Mouse (Mus musculus): ENCODE results near the gene Ccdc114.
"Not testable (repeated sequence)": the region's sequence is repeated elsewhere in the genome, so short reads cannot be mapped to it uniquely, and the experiment has no call there.

The Ccdc114 gene

DNA sequence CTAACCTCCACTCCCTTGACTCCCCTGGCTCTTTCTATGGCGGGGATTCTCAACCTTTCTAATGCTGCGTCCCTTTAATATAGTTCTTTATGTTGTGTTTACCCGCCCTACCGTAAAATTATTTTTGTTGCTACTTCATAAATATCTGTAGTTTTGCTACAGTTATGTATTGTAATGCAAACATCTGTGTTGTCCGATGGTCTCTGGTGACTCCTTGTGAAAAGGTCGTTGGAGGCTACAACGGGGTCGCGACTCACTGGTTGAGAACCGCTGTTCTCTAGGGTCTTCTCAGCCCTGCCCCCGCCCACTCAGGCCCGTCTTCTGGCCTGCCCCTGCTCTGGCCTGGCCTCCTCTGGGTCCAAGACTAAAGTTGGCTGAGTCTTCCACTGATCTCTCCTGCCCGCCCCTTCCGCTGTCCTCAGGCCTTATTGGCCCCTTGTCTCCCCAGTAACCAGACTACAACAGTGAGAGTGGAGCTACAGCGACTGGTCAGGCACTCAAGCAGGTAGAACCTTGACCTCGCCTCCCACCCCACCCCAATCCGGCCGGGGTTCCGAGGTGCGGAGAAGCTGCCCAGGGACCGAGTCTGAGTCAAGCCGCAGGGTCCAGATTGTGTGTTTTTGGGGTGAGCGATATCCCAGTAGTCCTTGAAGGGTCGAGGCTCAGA is at the start of gene Ccdc114:
Gene Ccdc114 (plus strand): TSS at position 311 of the 667 bp plus-strand sequence.
- peak; percentile 91 for DNase-seq

DNA sequence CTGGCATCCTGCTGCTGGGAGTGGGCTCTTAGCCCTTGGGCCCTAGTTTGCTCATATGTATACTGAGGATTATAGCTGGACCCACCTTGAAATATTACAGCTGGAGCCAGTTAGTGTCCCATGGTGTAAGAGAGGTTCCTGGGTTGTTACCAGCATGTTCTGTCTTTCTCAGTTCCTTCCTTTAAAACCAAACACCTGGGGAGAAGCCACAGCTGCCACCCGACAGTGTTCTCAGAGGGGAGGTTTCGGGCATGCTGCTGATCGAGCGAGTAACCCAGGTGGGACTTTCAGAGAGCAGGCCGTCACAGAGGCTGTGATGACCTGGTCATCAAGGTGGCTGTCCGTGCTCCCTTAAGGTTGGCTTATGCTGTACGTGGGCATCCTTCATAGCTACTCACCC is 47.0 kb upstream of the Ccdc114 start:
- no peak for DNase-seq

DNA sequence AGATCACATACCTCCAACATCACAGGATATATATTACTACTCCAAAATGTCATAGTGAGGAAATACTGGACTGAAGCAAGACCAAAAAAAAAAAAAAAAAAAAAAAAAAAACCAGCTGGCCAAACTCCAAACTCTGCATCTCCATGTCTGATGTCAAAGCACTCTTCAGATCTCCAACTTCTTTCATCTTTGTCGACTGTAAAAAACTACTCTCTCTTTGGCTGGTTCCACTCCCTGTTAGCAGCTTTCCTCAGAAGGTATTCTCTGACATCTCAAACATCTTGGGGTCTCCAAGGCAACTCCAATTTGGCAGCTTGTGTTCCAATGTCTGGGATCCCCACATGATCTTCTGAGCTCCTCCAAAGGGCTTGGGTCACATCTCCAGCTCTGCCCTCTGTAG is 45.6 kb upstream of the Ccdc114 start, which contains the start of gene Grin2d:
Gene Grin2d (minus strand): TSS at position 101 of the 400 bp plus-strand sequence.
- DNase-seq: not testable (repeated sequence)

DNA sequence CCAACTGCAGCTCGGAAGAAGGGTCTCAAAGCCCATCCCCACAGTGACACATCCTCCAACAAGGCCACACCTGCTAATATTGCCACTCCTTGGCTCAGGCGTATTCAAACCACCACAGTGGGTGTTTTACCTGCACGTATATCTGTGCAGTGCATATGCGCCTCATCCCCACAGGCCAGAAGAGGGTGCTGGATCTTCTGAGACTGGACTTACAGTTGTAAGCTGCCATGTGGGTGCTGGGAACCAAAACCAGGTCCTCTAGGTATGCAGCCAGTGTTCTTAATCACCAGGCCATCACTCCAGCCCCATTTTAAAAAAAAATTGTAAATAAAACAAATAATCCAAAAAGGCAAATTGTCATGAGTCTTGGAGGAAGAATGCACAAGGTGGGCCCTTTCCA is 43.3 kb upstream of the Ccdc114 start:
- DNase-seq: no peak

DNA sequence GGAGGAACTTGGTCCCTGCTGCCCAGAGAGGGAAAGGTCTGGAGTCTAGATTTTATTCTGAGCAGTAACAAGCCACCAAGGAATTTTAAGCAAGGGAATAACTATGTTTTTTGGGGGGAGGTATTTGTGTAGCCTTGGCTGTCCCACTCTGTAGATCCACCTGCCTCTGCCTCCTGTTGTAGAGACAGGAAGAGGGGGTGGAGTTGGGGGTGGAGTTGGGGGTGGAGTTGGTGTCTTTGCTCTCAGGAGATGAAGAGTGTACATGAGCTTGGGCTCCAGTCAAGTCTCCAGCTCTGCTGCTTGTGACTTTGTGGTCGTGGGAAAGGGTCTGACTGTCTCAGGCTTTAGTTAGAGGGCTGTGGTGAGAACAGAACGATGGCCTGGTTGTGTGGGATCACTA is 42.9 kb upstream of the Ccdc114 start:
- no peak for DNase-seq

DNA sequence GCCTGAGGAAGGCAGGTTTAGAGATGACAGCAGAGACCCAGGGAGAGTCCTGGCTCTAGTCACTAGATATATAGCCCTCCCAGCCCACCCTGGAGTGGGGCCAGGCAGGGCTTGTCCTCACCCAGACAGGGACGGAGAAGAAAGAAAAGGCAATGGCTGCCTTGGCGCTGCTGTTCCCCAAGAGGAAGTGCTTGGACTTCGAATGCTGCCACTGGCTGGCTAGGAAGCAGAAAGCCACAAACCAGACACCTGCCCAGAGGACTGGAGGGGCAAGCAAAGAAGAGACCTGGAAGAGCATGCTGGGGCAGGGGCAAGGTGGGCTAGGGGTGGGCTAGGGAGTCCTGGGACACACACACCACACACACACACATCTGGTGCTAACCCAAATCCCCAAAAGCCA is 36.6 kb upstream of the Ccdc114 start:
- DNase-seq: no peak

DNA sequence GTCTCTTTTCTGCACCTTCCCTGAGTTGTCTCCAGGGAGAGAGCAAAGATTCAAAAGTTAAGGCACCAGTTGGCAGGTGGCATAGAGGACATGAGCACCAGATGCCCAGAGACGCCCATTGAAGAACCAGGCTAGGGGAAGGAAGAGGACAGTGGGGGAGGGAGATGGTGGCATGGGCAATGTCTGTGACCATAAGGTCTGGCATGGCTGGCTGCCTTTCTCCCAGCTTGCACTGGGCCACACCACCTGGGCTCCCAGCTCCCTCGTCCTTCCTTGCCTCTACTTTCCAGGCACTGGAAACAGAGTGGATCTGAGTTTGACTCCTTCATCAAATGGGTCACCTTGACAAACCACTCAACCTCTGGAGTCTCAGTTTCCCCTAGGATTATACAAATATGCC is 31.2 kb upstream of the Ccdc114 start:
- no peak for DNase-seq

DNA sequence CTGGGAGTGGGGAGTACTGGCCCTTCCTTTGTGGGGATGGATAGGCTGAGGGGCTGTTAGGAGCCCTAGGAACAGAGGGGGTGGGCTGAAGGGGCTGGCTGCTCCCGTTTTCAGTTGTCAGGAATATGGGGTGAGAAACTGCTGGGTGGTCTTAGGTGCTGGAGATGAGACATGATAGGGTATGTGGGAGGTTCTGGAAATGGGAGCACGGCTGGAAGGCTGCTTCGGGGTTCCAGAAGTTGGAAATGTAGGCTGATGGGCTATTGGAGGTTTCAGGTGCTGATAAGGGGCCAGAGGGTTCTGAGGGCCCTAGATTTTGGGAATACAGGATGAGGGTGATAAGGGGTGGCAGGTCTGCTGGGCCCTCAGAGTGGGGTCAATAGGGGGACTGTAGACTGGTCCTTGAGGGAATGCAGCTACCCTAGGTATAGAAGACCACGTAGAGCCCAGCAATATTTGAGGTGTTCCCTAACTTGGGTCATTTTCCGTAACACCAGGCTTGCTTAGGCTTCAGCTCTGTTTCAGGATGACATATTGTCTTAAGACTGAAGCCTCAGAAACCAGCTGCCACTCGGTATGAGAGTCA is 27.8 kb upstream of the Ccdc114 start:
- DNase-seq: no peak

DNA sequence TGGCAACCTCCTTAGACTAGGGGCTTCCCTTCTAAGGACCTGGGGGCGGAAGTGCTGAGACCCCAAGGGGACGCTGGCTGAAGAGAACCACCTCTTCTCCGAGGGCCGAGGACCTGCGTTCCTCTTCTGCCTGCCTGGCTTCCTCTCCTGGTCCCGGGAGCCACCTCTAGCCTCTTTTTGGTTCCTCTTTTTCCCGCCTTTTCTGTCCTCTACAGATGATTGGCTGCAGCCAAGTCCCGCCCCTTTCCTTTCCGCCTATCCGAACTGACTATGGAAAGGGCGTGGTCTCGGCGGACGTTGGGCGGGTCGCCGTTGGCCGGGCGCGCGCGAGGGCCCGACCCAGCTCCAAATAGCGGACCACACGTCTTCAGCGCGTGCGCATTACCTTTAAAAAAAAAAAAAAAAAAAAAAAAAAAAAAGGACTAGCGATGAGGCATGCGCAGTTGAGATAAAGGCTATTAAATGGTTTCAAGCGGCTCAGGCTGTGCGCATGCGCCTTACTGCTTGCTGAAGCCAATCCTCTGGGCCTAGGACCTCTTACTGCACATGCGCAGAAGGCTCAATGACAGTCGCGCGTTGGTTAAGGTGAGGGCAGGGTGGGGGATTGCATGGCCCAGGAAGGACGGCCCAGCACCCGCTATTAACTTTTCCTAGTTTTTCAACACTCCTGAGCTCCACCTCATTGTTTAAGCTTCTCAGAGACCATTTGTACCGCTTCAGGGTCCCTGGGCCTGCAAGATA is 27.2 kb upstream of the Ccdc114 start, which contains the start of the genes Syngr4 and Tmem143:
Gene Syngr4 (minus strand): TSS at position 198 of the 741 bp plus-strand sequence.
Gene Tmem143 (plus strand): TSS at position 425 of the 741 bp plus-strand sequence.
- peak; percentile 98 for DNase-seq

DNA sequence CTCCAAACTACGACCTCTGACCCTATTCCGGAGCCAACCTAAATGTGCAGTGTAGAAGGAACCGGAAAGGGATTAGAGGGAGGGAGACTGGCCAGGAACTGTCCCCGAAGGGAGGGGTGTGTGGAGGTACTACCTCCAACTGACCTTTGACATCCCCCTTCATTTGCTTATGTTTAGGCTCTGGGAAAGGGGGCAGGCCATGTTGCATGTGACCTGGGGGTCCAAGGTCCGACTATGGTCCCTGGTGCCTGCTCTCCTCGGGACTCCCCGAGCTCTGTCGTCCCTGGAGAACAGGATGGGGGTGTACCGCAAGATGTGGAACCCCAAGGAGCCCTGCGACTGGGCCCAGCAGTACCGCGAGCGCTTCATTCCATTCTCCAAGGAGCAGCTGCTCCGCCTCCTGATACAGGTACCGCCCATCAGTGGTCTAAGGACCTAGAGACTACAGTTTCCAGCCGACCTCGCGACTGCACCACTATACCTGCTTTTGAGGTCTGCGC is 26.6 kb upstream of the Ccdc114 start:
- DNase-seq: peak; percentile 92

DNA sequence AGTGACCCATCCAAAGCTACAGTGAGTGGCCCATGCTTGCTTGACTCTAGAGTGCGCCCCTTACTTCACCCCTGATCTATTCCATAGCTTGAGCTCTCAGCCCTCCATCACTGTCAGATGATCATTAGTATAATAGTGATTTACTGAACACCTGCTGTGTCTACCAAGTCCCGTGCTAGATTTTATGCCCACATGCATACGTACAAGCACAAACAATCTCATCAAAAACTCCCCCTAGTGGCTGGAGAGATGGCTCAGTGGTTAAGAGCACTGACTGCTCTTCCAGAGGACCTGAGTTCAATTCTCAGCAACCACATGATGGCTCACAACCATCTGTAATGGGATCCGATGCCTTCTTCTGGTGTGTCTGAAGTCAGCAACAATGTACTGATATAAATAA is 25.7 kb upstream of the Ccdc114 start:
- DNase-seq: not testable (repeated sequence)

DNA sequence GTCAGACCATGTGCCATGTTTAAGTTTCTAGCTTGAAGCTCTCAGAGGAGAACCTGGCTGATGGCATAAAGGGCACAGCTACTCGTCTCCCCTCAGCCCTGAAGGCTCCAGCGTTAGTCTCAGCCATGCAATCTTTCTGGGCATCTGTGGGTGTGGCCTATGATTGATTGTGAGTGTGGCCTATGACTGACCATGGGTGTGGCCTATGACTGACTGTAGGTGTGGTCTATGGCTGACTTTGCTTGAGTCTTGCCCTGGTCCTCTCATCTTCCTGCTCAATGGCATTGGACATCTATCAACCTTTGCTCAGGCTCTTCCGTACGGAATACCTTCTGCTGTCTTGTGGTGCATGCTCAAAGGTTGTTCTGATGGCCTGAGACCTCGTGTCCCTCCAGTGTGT is 22.3 kb upstream of the Ccdc114 start:
- peak; percentile 38 for DNase-seq

DNA sequence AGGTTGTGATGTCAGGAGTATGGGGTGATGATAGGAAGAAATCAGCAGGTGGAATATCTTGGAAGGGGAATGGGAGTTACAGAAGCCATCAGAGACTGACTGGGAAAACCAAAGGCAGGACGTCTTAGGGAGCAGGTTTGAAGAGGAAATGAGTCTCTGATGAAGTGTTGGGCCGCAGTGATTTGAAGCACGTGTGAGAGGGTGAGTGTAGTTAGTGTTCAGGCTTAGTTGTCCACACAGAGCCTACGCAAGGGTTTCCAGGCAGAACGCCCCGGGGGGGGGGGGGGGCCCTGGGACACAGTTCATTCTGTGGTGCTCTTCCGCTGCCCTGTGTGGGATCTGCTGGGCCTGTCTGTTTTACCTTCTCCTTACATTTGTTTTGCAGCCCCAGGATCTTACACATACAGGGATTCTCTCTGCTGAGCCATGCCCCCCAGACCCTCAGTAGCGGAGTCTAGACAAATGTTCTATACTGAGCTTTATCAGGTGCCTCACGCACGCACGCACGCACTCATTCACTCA is 21.3 kb upstream of the Ccdc114 start:
- DNase-seq: no peak

DNA sequence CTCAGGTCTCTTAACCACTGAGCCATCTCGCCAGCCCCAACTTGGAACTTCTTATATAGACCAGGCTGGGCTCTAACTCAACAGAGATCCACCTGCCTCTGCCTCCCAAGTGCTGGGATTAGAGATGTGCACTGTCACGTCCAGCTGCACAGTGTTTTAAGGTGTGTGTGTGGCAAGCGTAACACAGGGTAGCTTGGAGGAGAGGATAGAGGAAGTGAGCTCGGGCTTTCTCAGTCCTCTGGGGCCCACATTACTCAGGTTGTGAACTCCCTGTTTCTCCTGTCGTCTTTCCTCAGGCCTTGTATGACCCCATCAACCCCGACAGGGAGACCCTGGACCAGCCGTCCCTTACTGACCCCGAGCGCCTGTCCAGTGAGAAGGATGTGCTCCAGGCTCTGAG is 17.2 kb upstream of the Ccdc114 start:
- DNase-seq: no peak

DNA sequence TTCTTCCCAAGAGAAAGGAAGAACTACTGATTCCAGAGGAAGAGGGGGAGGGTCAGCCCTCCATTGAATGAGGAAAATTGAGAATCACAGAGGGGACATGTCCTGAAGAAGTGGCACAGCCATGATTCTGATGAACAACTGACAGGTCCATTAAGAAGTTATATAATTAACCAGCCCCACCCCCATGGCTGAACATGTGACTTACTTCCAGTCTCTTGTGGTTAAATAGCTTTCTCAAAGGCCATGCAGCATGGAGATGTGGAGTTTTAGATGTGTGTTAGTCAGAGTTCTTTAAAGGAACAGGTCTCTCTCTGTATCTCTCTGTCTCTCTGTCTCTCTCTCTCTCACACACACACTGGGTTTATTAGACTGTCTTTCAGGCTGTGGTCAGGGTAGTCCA is 15.5 kb upstream of the Ccdc114 start:
- DNase-seq: peak; percentile 28

DNA sequence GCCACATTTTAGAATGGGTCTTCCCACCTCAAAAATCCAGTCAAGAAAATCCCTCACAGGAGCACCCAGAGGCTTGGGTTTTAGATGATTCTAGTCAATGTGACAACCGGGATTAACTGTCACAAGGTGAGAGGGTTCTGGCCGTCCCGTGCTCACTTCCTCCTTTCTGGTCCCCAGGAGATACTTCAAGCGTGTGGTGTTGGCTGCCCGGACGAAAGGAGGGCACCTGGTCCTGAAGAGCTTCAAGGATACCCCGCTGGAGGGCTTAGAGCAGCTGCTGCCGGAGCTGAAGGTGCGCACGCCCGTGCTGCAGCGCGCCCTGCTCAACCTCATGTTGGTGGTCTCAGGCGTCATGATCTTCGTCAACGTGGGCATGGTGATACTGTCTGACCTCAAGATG is 14.7 kb upstream of the Ccdc114 start:
- no peak for DNase-seq

DNA sequence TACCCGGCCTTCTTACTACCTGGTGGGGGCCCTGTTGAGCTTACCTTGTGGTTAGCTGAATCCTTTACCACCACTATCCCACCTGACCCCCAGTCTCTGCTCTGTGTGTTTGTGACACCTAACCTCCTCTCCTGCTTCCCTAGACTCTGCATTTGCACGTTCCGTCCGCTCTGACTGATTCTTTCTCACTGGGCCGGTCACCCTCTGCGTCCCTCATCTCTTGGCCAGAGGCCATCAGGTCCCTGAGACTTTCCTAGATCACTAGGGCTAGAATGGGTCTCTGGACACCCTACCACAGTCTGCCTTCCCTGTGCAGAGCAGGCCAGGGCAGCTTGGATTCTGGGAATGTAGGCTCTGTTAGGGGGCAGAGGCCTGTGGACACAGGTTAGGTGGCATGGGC is 9.8 kb upstream of the Ccdc114 start:
- no peak for DNase-seq

DNA sequence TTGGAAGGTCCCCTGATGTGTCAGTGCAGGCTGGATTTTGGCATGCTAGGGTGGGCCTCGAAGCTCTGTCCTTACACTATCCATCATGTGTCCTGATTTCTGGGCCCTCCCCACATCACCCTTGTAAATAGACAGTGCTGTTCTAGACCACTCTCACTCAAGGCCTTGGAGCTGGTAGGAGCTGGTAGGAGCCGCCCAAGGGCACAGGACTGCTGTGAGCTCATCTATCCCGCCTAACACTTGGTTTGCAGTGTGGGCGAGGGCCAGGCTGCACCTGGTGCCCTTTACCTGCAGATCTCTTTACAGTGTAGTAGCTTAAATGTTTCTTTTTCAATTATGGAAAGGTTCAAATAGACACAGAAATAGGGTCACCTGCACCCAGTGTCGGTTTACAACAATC is 8.9 kb upstream of the Ccdc114 start:
- DNase-seq: no peak

DNA sequence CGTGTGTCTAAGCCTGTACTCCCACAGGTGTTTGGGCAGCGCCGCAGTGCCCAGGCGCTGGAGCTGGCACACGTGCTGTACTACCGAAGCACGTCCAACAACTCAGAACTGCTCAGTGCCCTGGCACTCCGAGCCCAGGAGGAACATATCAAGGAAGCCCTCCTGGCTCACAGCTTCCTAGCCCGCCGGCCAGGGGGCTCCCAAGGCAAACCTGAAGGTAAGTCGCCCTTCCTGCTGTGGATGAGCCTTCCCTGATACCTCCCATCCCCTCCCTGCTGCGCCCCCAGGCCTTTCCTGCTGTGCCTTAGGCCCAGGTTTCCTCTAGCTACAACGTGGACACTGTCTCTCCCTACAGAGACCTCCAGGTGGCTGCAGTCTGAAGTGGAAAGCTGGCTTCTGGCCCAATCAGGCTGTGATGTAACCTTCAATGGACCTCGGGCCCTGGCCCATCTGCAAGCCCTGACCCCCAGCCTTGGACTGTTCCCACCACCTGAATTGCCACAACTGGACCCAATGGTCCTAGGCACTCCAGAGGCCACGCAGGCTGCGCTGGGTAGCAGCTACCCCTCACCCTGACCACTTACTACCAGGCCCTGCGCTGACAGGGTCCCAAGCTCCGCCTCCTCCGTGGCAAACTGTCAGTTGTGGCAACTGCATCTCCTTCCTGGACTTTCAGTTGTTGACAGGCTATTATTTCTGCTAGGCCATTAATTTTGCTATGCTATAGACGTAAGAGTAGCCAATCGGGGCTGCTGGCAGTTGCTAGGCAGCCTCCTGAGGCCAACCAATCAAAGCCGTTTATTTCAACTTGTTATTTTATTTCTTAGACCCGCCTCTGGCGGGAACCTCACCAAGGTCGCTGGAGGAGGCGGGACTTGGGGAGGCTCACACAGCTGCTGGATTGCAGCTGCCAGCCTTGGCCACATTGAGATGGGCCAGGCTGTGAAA is 7.5 kb upstream of the Ccdc114 start:
- DNase-seq: peak; percentile 80

DNA sequence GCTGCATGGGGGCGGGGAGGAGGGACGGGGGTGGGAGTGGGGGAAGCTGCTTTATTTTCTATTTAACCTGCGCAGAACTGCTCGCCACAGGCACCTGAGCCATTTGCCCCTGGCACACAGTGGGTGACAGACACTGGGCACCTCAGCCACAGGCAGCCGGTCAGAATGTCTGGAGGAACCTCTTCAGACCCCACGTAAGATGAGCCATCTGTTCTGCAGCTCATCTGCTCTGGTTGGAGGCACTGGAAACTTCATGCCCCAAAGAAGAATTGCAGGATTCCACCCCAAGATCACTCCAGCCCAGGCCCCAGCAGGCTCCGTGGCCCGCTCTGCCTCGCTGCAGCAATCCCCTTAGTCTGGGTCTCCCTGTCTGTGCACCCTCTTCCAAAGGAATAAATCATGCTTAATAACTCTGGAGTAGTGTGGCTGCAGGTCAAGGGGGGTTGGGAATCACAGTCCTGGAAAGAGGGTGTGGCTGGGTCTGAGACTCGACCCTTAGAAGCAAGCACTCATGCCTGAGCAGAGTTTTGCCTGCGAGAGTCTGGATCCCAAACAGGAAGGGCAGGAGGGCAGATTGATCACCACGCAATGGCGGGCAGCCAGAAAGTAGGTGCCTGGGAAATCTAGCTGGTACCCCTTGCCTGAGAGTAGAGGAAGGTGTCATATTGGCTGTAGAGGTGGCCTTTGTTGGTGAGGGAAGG is 6.7 kb upstream of the Ccdc114 start:
- DNase-seq: no peak

DNA sequence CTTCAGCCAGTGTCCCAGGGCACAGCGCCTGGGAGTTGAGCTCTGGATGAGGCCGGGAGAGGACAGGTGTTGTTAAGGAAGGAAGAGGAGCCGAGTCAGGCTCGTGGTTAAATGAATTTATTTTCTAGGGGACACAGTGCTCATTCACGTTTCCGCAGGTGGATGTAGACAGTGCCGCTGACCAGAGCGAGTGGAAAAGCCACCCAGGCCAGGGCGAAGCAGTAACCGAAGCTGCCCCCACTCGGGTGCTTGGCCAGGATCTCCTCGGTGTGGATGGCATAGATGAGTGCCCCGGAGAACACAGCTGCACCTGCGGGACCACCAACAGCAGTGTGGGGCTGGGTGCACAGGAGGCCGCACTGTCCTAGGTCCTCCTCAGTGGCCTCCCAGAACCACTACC is 5.9 kb upstream of the Ccdc114 start:
- DNase-seq: no peak
